In the genomic region with DNA sequence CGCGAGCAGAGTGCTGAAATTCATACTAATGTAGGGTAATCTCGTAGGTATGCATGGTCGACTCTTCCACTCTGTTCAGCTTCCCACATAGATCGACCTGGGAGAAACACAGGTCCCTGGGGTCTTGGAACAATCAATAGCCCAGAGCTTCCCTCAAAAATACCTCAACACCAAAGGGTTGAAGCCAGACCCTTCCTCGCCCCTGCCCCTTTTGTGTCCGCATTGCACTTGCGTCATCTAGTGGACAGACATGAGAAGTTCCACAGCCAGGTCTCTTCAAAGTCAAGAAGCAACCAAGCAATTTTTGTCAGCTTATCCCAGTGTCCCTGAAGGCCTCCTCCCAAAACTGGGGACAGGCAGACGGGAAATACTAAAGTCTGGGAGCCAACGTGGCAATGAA, we compare ENCODE assay signal across 8 mouse cellular contexts.
DNase-seq lines count a peak whose midpoint lies in the region; ATAC-seq and TF ChIP-seq lines count a peak whose summit lies in the region.

No protein-coding gene starts in this region.

- no peaks in the 10 kb centered on the region for H3K36me3 ChIP-seq in midbrain, embryonic 10.5 days

- no peak overlapping the region; the same call in 1 of the 2 replicates for H3K4me3 ChIP-seq in layer of hippocampus, adult 2 months
- no peak overlapping the region for H3K4me3 ChIP-seq in bone marrow macrophage, adult 2 months (ENCODE audit: insufficient read depth, low read length)
- H3K4me3 ChIP-seq in midbrain, embryonic 10.5 days, result no peak overlapping the region

- 25% methylated on average over 10 of the region's 10 CpGs for WGBS in midbrain, embryonic 10.5 days

- TF ChIP-seq CTCF in layer of hippocampus, adult 2 months (conservative IDR thresholded peaks at IDR 0.05), result peak; percentile 90
- peak; percentile 52; the same call in 1 of the 2 replicates for TF ChIP-seq CTCF in bone marrow macrophage, adult 2 months (IDR thresholded peaks at IDR 0.05; ENCODE audit: low read depth, low read length)

- no peaks in the 10 kb centered on the region for H3K9me3 ChIP-seq in midbrain, embryonic 10.5 days (replicated peaks)

- DNase-seq in layer of hippocampus, adult 2 months (ENCODE audit: low spot score in 2 of 2), result peak; percentile 19 to 31
- DNase-seq in layer of hippocampus, adult 9-10 months (ENCODE audit: low spot score), result no peak
- peak; percentile 44 for DNase-seq in forelimb bud, embryonic 11.5 days (ENCODE audit: low read depth, low spot score)
- DNase-seq in midbrain, embryonic 10.5 days (ENCODE audit: low spot score), result peak; percentile 58
- DNase-seq in cerebellum, adult 9-11 months, result no peak
- DNase-seq in thymus, postnatal 10 days (ENCODE audit: low spot score in 2 of 2), result no peak

- no peak overlapping the region for H3K27ac ChIP-seq in layer of hippocampus, adult 2 months
- no peak overlapping the region for H3K27ac ChIP-seq in bone marrow macrophage, adult 2 months (ENCODE audit: insufficient read depth, low read depth, low read length)
- H3K27ac ChIP-seq in midbrain, embryonic 10.5 days (replicated peaks), result no peak overlapping the region

- no peaks in the 10 kb centered on the region for H3K27me3 ChIP-seq in midbrain, embryonic 10.5 days (ENCODE audit: low read depth, poor library complexity, severe bottlenecking)

- no peak for TF ChIP-seq POLR2A in bone marrow macrophage, adult 2 months (IDR thresholded peaks at IDR 0.05; ENCODE audit: borderline replicate concordance, low read depth, low read length)

- no peak for ATAC-seq in megakaryocyte progenitor cell, adult 5-6 weeks (replicated peaks; ENCODE audit: poor library complexity)

- no peaks in the 10 kb centered on the region for H3K4me1 ChIP-seq in bone marrow macrophage, adult 2 months (ENCODE audit: control insufficient read depth, insufficient read depth, low read length)
- no peaks in the 10 kb centered on the region for H3K4me1 ChIP-seq in midbrain, embryonic 10.5 days

Comparison
In these comparisons a context has a peak if more than half of its experiments do, and no peak if none do; other contexts are left out.
1. DNase-seq: peak in layer of hippocampus, adult 2 months (2 of 2), forelimb bud, embryonic 11.5 days (single experiment) and midbrain, embryonic 10.5 days (single experiment); none in layer of hippocampus, adult 9-10 months (single experiment), cerebellum, adult 9-11 months (single experiment) and thymus, postnatal 10 days (0 of 2).